Mouse (Mus musculus) heart, adult 18-20 months (tissue): Measurements from ENCODE around the gene Tmem214. TPM values are rescaled to one million over a fixed set of nuclear protein-coding genes. Genes with fewer than 3 reads are reported as not detected.

Source experiments
- DNase-seq, 2 experiments: peaks; one replicate each; pipeline ENCODE4 v3.0.0; 2021 to 2022; ENCODE audit warnings: mixed read lengths in 1 of 2
- long read RNA-seq, 2 experiments: library from polyadenylated mRNA; stranded (forward); transcript quantifications; one replicate each; pipeline ENCODE4 v2.0.0; 2021
- total RNA-seq, 2 experiments: library from RNA; stranded (reverse); gene quantifications; 2 replicates each; pipeline ENCODE4 v1.2.3; 2021

Gene Tmem214
- 10 to 100 TPM; 34.4 to 38.6 TPM for total RNA-seq
- long read RNA-seq, experiment 1, full-length matches to known transcripts = 65 of 72 reads
- long read RNA-seq, experiment 1, partial matches to known transcripts = 2 of 72 reads
- long read RNA-seq, experiment 1, other reads (novel, unspliced or antisense) = 5 of 72 reads
- long read RNA-seq, experiment 2, full-length matches to known transcripts = 33 of 35 reads
- long read RNA-seq, experiment 2, partial matches to known transcripts = 0 of 35 reads
- long read RNA-seq, experiment 2, other reads (novel, unspliced or antisense) = 2 of 35 reads

- no peak for DNase-seq
These were observed at the start of gene Tmem214 for GRCm38 (mm10) chr5:30867712-30868111. TSS of gene Tmem214 (plus strand) at chr5:30868012.

DNA sequence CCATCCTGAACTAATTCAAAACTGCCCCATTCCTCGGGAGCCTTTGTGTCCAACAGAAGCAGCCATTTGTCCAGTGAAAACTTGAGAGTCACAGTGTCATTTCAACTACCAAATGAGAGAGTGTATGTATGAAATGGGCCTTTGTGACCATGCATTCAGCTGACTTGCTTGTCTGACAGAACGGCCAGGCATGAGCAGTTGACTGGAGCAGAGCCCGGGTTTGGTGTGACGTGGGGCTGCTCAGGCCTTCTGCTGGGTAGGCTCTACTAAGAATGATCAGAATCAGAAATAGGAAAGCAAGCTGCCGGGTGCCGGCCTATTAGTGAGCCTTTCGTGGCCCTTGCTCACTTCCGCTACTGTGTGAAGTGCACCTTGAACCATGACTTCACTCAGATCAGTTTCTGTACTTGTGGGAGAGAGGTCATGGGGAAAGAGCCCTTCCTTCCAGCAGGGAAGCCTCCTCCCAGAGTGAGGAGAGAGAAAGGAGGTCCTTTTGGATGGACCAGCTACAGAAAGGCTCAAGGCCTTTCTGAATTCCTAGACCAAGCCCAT is 49.0 kb upstream of the Tmem214 start:
- DNase-seq = no peak

DNA sequence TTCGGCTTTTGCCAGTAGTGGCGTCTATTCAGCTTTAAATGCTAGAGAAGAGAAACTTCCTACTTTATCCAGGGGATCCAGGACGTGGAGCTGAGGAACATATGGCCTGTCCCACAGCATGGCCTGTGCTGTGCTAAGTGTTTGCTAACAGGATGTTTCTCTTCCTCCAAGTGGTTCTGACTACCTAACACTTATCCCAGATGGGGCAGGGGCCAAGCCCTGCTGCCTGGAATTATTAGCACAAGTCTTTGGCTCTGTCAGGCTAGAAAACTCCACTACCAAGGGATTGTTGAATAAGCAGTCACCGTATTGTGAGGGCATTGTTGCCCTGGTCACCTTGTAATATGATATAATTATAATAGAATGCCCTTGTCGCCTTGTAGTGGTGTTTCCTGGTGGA is 45.1 kb upstream of the Tmem214 start:
- no peak for DNase-seq

DNA sequence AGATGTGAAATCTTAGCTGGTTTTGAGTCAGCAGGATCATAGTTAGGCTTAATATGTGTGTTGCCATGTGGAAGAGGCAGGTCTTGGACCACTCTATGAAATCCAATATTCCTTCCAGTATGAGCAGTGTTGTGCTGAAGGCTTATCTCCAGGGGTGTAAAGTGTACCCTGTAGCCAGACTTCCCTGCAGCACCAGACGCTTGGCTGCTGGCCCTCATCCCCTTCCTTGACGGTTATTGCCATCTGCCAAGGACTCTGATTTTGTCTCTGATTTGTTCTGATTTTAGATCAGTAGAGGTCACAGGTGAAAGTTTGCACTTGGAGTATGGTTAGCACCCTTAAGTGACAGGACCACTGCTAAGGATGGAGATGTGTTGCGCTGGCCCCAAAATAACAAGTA is 44.7 kb upstream of the Tmem214 start:
- no peak for DNase-seq

GRCm38 (mm10) chr5:30824124-30824988 is 43.5 kb upstream of the Tmem214 start:
- DNase-seq = no peak

DNA sequence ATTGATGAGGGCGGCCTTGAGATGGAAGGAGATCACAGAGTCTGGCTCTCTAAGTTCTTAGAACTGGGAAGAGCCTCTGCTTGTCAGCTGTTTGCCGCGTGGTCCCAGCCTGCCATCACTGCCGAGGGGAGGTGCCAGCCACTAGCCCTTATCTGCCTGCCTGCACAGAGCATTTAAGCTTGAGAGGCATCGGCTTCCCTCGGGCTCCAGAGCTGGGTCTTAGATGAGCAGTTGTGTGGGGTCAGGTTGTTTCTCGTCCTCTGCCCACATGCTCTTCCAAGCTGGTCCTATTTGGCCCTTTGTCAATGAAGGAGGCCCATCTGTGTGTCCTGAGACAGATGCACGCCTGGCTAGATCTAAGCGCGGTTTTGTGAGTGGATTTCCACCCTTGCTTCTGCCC is 42.6 kb upstream of the Tmem214 start:
- no peak for DNase-seq

DNA sequence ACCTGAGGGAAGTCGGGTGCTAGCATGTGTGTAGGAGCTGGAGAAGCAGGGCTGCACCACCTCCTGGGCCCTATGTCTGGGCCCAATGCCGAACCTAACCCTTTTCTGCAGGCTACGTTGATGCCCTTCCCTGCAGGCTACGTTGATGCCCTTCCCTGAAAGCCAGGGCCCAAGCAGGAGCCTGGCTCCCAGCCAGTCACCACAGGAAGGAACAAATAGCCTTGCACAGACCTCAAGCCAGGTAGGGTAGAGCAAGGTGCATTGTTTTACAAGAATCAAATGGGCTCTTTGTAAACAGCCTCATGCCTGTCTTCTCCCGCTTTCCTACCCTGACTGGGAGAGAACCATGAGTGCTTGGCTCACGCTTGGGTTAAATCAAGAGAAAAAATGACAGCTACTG is 42.0 kb upstream of the Tmem214 start:
- no peak for DNase-seq

DNA sequence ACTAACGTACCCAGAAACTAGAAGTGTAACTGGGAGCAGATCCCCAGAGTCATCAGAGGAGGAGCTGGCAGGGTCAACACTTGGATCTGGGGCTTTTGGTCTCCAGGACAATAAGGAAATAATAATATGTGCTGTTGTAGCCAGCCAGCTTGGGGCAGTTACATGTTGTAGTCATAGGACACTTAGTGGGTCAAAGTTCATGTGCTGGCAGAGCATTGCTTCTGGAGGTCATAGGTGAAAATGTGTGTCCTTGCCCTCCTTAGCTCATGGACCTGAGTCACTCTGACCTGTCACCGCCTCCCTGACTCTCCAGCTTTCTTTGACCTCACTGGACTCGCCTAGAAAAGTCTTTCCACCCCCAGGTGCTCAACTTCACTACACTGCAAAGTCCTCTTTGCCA is 34.4 kb upstream of the Tmem214 start:
- no peak for DNase-seq

DNA sequence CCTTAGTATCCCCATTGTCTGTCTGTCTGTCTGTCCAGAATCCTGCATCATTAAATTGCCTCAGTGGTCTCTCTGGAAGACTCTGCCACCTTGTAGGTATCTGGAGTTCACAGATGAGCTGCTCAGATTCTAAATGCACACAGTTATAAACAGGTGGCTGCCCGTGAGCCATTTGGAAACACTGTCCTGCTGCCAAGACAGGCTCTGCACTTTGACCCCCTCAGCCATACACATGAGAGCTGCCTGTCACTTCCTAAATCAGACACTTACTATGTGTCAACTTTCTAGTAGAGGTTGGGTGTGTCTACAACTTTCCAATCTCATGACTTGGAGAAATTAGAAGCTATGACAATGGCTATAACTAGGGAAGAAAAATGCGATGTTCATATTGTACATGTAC is 28.1 kb upstream of the Tmem214 start:
- DNase-seq = no peak

GRCm38 (mm10) chr5:30841896-30842295 is 25.9 kb upstream of the Tmem214 start:
- no peak for DNase-seq

DNA sequence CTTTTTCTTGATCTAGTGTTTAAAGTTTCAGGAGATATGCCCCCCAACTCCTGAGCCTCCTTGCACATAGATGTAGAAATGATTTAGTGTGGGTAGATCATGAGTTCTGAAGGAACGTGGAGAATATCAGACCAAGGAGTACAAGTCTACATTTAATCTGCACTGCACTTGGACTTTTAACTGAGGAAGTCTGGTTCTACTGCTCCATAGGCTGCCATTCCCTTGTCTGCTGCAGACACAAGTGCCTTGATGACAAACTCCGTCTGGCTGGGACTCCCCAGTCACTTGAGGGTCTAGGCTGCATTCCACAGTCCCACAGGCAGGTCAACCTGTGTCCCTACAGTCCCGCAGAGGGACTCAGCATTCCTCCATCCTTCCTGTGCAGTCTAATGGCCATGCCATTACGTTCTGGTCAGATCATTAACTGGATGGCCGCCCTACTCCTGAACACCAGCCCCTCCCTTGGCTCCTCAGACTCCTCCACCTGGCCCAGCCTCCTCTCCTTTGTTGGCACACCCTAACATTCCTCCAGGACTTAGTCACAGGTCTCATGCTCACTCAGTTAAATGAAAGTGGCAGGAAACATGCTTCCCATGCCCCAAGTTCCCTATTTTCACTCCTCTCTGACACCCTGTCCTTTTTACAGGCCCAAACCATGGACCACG is 17.8 kb upstream of the Tmem214 start:
- peak in 1 of 2 experiments; percentile 37 for DNase-seq

DNA sequence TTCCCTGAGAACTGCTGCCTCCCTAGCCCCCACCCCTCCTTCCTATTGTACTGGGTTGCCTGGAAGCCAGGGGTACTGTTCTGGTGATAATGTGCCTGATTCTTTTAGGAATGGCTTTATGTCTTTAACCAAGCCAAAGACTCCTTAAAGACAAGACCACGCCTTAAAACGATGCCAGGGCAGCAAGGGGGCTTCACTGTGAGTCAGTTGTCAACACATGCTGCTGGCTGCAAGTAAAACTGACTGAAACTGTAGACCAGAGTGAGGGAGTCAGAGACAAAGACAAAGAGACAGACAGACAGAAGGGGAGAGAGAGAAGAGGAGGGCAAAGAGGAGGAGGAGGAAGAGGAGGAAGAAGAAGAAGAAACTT is 17.3 kb upstream of the Tmem214 start:
- no peak for DNase-seq

DNA sequence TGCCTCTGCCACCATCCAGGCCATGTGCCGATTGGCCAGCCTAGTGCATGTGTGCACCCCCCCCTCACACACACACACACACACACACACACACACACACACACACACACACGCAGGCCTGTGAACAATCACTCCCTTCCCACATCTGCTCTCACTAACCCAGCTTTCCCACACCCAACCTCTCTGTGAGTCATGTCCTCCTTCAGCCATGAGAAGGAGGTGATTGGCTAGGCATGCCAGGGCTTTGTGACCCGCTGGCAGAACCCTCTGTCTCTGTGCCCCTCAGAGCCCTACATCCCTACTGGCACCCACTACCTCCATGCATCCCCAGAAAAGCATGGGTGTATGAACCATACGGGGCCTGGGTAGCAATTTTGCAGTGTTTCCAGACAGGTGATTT is 14.3 kb upstream of the Tmem214 start:
- DNase-seq = no peak

DNA sequence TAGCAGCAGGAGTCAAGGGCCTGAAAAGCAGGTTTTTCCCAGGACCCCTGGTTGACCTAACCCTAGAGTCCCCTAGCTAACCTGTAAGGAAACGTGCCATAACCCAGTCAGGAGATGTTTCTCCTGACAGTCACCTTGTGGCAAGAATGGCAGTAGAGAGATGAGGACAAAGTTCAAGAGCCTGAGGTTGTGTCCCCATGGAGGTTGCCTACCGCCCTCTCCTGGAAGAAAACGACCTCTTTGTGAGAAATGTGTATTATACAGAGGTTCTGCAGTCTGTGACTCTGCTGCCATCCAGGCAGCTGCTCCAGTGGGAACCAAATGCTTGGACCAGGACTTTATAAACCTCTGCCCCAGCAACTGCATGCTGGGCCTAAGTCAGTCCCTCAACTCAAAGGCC is 12.1 kb upstream of the Tmem214 start:
- DNase-seq = no peak

- DNase-seq = no peak
These were observed 11.7 kb upstream of the Tmem214 start for GRCm38 (mm10) chr5:30856124-30856523.

DNA sequence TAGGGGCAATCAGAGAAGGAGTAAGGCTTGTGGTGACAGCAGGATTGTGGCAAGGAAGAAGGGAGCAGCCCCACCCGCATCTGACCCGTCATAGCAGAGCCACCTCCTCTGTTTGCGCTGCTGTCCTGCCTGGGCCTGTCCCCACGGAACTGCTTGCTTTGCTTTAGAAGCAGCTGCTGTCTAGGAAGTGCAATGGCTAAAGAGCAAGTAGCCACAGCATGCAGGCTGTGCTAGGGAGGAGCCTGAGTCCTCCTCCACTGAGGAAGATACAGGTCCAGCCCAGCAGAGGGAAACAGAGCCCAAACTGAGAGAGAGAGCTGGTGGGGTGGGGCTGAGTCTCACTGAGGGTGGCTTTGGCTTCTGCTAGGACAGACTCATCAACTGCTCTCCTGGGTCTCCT is 4.0 kb upstream of the Tmem214 start:
- DNase-seq = peak in 1 of 2 experiments; percentile 29

GRCm38 (mm10) chr5:30864322-30864721 is 3.5 kb upstream of the Tmem214 start:
- DNase-seq = no peak

GRCm38 (mm10) chr5:30866871-30867270 is 941 bp upstream of the Tmem214 start:
- no peak for DNase-seq

DNA sequence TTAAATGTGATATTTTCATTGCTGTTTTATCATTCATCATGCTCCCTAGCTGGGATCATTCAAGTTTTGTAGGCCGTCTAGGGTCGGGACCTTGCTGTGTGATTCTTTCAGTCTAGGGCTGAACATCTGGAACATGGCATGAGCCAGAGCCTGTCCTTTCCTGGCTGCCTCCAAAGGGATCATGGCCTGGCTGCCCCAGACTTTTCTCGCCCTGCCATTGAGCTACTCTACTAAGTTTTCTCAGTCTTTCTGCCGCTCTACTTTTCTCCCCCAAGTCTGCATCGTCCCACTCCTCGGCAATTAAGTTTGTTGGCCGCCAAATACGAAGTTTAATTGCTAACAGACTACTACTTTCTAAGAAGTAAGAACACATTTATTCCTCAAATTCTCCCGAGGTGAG is 1.2 kb downstream of the Tmem214 start:
- peak in 1 of 2 experiments; percentile 47 for DNase-seq

GRCm38 (mm10) chr5:30869405-30870130 is 1.8 kb downstream of the Tmem214 start:
- peak; percentile 95 to 96 for DNase-seq

DNA sequence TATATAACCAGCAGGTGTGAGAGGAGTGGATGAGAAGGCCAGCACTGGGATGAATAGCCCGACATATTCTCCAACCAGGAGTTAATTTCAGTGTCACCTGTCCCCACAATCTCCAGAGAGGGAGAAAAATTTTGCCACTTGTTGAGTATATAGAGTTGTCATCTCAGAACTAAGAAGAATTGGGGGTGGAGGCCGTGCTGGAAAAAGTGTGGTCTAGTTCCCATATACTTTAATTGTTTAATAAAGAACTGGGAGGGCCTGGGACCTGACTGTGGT is 2.3 kb downstream of the Tmem214 start:
- no peak for DNase-seq

GRCm38 (mm10) chr5:30872574-30872973 is 4.8 kb downstream of the Tmem214 start:
- no peak for DNase-seq
